Mouse (Mus musculus): ENCODE measurements around the gene Hist1h2br. TPM values are rescaled to one million over a fixed set of nuclear protein-coding genes. Genes with fewer than 3 reads are reported as not detected.
"Not testable (repeated sequence)": the region's sequence is repeated elsewhere in the genome, so short reads cannot be mapped to it uniquely, and the experiment has no call there.

Hist1h2br gene
- polyA plus RNA-seq, 1 experiment from 2014 or later, result 19.3 TPM

DNA sequence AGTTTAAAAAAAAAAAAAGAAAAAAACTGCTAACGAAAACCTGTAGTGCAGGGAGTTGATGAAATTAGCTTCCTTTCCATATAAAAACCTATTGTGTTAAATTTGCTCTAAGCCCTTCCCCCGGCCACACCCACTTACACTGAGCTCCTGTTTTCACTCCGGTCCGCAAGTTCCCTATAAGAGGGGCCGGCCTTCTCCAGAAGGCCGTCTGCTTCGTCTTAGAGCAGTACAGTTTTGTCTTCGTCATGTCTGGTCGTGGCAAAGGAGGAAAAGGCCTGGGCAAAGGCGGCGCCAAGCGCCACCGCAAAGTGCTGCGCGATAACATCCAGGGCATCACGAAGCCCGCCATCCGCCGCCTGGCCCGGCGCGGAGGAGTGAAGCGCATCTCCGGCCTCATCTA lies 22.0 kb upstream of the Hist1h2br start, which contains the start of gene Hist1h4m:
Hist1h4m (plus strand) TSS at position 208 of the 400 bp plus-strand sequence.
- DNase-seq (ENCODE audit: low spot score); H3K27me3 ChIP-seq (ENCODE audit: insufficient read depth, poor library complexity, severe bottlenecking); H3K4me1 ChIP-seq (replicated peaks); H3K9me3 ChIP-seq; H3K36me3 ChIP-seq: not testable (repeated sequence)
- no CpG with 5 or more reads among the region's 24 CpGs for WGBS
- Histone ChIP-seq H3K27ac (peak within 1 kb of the TSS; percentile 69; the same call in 1 of the 2 replicates), H3K4me3 (peak within 1 kb of the TSS; percentile 39)

GRCm38 (mm10) chr13:21812092-21812491 lies 21.5 kb upstream of the Hist1h2br start:
- 0% methylated on average over 14 of the region's 14 CpGs for WGBS
- peak overlapping the region; percentile 69; the same call in 1 of the 2 replicates for H3K27ac ChIP-seq
- H3K4me1 ChIP-seq (replicated peaks); H3K27me3 ChIP-seq (ENCODE audit: insufficient read depth, poor library complexity, severe bottlenecking); H3K9me3 ChIP-seq; DNase-seq (ENCODE audit: low spot score); H3K36me3 ChIP-seq: not testable (repeated sequence)
- H3K4me3 ChIP-seq, result peak overlapping the region; percentile 39

- not testable (repeated sequence) for H3K4me3 ChIP-seq; H3K4me1 ChIP-seq (replicated peaks); H3K36me3 ChIP-seq; H3K9me3 ChIP-seq; H3K27ac ChIP-seq; DNase-seq (ENCODE audit: low spot score); H3K27me3 ChIP-seq (ENCODE audit: insufficient read depth, poor library complexity, severe bottlenecking)
- WGBS, result 71% methylated on average over 8 of the region's 16 CpGs
These were observed 13.3 kb upstream of the Hist1h2br start for GRCm38 (mm10) chr13:21820082-21820890.

- no peaks in the 10 kb centered on the region for H3K9me3 ChIP-seq
- 0 out of 2 replicates have a peak, but pooled peaks cover 3% of the 10 kb centered on the region for H3K4me1 ChIP-seq (replicated peaks)
- H3K27ac ChIP-seq, result no peak overlapping the region
- 86% methylated on average over 3 of the region's 3 CpGs for WGBS
- no peaks in the 10 kb centered on the region for H3K27me3 ChIP-seq (ENCODE audit: insufficient read depth, poor library complexity, severe bottlenecking)
- DNase-seq (ENCODE audit: low spot score), result no peak
- H3K4me3 ChIP-seq, result no peak overlapping the region
- H3K36me3 ChIP-seq, result no peaks in the 10 kb centered on the region
These were observed 5.0 kb upstream of the Hist1h2br start for GRCm38 (mm10) chr13:21828511-21828910.

DNA sequence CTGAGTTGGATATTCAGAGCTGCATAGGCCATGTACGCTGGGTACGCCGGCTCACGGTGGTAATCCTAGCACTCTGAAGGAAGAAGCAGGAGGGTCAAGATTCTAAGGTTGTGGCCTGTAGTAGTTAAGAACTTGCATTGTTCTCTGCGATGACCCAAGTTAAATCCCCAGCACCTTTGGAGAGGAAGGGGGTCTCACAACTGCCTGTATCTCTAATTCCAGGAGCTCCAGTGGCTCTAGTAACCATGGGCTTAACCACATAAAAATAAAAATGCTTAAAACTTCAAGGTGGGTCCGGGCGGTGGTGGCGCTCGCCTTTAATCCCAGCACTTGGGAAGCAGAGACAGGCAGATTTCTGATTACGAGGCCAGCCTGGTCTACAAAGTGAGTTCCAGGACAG lies 3.2 kb upstream of the Hist1h2br start:
- 87% methylated on average over 10 of the region's 10 CpGs for WGBS
- DNase-seq (ENCODE audit: low spot score), result peak; percentile 10
- Histone ChIP-seq H3K27ac (peak overlapping the region; percentile 42; the same call in 1 of the 2 replicates), H3K9me3 (no peaks in the 10 kb centered on the region), H3K27me3 (ENCODE audit: insufficient read depth, poor library complexity, severe bottlenecking) (no peaks in the 10 kb centered on the region), H3K36me3 (no peaks in the 10 kb centered on the region), H3K4me1 (replicated peaks) (0 out of 2 replicates have a peak, but pooled peaks cover 3% of the 10 kb centered on the region), H3K4me3 (0 out of 2 replicates have a peak overlapping the region, but pooled peaks have one; percentile 3)

DNA sequence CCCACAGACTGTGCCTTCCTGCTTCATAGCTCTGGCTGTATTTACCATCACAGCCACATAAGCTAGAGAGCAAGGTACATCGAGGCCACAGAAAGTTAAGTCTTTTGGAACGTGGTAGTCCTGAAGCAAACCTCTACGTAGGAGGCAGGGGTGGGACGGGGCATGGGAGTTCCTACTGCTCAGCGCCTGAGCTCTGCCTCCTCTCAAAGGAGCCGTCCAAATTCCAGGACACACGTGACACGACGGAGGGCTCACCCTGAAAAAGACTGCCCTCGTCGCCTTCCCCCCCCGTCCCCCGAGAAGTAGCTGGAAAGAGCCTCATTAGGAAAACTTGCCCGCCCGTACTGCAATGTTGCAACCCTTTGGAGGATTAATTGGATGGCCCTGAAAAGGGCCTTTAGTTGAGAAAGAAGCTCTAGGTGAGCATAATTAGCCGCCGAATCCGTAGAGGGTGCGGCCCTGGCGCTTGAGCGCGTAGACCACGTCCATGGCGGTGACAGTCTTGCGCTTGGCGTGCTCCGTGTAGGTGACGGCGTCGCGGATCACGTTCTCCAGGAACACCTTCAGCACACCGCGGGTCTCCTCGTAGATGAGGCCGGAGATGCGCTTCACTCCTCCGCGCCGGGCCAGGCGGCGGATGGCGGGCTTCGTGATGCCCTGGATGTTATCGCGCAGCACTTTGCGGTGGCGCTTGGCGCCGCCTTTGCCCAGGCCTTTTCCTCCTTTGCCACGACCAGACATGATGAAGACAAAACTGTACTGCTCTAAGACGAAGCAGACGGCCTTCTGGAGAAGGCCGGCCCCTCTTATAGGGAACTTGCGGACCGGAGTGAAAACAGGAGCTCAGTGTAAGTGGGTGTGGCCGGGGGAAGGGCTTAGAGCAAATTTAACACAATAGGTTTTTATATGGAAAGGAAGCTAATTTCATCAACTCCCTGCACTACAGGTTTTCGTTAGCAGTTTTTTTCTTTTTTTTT lies 1.8 kb upstream of the Hist1h2br start, which contains the start of gene Hist1h4n:
Hist1h4n (minus strand) TSS at position 779 of the 977 bp plus-strand sequence.
- H3K36me3 ChIP-seq; H3K9me3 ChIP-seq; H3K27me3 ChIP-seq (ENCODE audit: insufficient read depth, poor library complexity, severe bottlenecking); DNase-seq (ENCODE audit: low spot score); H3K4me1 ChIP-seq (replicated peaks): not testable (repeated sequence)
- Histone ChIP-seq H3K27ac (peak within 1 kb of the TSS; percentile 62), H3K4me3 (peak within 1 kb of the TSS; percentile 34)
- WGBS, result under 1% methylated on average over 30 of the region's 58 CpGs

GRCm38 (mm10) chr13:21840508-21840907 lies 7.0 kb downstream of the Hist1h2br start:
- H3K27ac ChIP-seq; H3K4me1 ChIP-seq (replicated peaks); H3K4me3 ChIP-seq; H3K27me3 ChIP-seq (ENCODE audit: insufficient read depth, poor library complexity, severe bottlenecking); H3K36me3 ChIP-seq; H3K9me3 ChIP-seq; DNase-seq (ENCODE audit: low spot score): not testable (repeated sequence)
- WGBS, result no CpG with 5 or more reads among the region's 4 CpGs

DNA sequence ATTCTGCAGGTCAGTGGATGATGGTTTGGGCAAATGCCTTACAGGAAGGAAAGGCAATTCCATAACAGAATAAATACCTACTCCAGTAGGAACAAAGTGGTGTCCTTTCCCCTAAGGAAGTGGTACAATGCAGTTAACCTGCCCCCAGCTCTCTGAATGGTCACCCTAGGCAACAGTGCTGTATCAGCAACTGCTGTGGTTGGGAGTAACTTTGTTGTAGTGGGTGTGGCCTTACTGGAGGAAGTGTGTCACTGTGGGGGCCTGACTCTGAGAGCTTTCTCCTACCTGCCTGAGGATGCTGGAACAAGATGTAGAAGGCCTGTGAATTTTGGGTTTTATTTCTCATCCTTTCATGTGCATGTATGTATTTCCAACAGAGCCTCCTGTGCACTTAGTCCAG lies 12.8 kb downstream of the Hist1h2br start:
- not testable (repeated sequence) for DNase-seq (ENCODE audit: low spot score); H3K4me1 ChIP-seq (replicated peaks); H3K36me3 ChIP-seq; H3K9me3 ChIP-seq; H3K27ac ChIP-seq; H3K4me3 ChIP-seq; H3K27me3 ChIP-seq (ENCODE audit: insufficient read depth, poor library complexity, severe bottlenecking)

DNA sequence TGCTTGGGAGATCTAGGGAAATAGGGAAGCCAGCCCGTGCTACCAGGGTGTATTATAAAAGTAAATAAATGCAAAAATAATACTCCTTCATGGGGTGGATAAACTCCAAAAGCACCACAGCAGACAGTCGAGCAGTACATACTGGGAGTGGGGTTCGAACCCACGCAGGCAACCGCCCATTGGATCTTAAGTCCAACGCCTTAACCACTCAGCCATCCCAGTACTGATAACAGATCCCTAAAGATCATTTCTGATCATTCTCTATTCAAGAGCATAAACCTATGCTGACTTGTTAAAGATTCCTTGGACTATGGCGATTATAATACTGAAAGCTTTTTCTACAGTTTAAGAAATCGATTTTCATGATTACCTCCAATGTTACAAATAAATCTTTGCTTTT lies 14.3 kb downstream of the Hist1h2br start:
- no peak overlapping the region for H3K27ac ChIP-seq
- 14% methylated on average over 8 of the region's 8 CpGs for WGBS
- H3K27me3 ChIP-seq (ENCODE audit: insufficient read depth, poor library complexity, severe bottlenecking), result no peaks in the 10 kb centered on the region
- H3K9me3 ChIP-seq, result no peaks in the 10 kb centered on the region
- peak overlapping the region; percentile 21; the same call in 1 of the 2 replicates for H3K4me3 ChIP-seq
- H3K4me1 ChIP-seq (replicated peaks), result no peaks in the 10 kb centered on the region
- H3K36me3 ChIP-seq, result no peaks in the 10 kb centered on the region
- DNase-seq (ENCODE audit: low spot score), result peak; percentile 18

DNA sequence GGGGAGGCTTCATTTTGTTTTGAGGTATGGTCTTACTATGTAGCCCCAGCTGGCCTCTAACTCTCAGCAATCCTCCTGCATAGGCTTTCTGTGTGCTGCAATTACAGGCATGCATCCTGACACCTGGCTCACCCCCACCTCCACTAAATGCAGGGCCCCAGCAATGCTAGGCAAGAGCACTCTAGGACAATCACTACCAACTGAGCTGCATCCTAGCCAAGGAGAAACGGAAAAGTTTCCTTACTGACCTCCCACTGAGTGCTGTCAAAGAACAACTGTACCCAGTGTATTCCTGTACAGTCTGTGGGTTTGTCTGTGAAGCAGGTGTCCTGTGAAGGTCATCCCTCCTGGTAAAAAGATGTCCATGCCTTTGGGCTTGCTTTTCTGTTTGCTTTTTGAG lies 17.2 kb downstream of the Hist1h2br start:
- H3K27ac ChIP-seq; H3K27me3 ChIP-seq (ENCODE audit: insufficient read depth, poor library complexity, severe bottlenecking); H3K9me3 ChIP-seq; H3K4me1 ChIP-seq (replicated peaks); H3K36me3 ChIP-seq; H3K4me3 ChIP-seq; DNase-seq (ENCODE audit: low spot score): not testable (repeated sequence)
- 42% methylated on average over 1 of the region's 1 CpGs for WGBS

DNA sequence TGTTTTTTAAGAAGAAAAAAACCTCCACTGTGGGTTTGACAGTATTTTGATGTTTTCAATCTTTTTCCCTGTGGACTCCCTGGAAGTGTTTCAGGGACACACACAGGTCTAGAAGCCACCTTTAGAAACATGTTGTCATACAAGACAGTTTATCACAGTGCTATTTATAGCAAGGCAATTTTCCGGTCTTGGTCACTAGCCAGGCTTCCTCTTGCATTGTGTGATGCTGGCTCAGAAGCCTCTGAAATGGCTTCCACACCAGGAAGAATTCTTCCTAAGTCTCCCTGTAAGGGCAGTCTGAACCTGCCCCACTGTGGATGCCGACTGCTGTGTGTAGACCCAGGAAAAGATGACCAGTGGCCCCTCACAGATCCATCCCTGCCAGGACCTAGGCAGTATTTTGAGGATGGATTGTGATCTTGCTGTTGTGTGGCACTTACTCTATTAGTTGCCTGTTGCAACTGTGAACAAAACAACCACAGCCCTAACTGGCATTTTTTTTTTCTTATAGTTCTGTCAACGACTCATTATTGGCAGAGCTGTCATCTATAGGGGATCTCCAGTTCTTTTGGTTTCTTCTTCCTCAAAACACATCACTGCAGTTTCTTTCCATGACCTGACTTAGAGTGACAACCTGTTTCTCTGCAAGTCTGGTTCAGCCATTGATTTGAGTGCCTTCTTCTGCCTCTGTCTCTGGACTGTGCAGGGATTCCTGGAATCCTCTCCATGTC lies 18.8 kb downstream of the Hist1h2br start:
- no peaks in the 10 kb centered on the region for H3K36me3 ChIP-seq
- H3K9me3 ChIP-seq, result no peaks in the 10 kb centered on the region
- H3K4me3 ChIP-seq, result no peak overlapping the region
- no peak for DNase-seq (ENCODE audit: low spot score)
- H3K27ac ChIP-seq, result no peak overlapping the region
- WGBS, result 70% methylated on average over 3 of the region's 3 CpGs
- H3K27me3 ChIP-seq (ENCODE audit: insufficient read depth, poor library complexity, severe bottlenecking), result no peaks in the 10 kb centered on the region
- H3K4me1 ChIP-seq (replicated peaks), result no peaks in the 10 kb centered on the region

DNA sequence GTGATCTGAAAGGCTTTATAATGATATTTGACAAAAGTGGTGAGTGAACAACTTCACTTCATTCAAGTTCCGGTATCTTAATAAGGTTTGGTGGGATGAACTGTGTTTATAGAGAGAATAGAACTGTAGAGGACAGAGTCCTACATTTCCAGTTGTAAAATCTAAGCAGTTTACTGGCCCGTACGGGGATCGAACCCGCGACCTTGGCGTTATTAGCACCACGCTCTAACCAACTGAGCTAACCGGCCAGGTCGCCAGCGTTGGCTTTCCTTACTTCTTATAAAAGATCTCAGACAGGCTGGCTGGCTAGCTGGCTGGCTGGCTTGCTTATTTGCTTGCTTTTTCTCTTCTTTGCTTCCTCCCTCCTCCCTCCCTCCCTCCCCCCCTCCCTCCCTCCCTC lies 21.6 kb downstream of the Hist1h2br start:
- 1% methylated on average over 11 of the region's 11 CpGs for WGBS
- no peaks in the 10 kb centered on the region for H3K36me3 ChIP-seq
- H3K4me1 ChIP-seq (replicated peaks), result no peaks in the 10 kb centered on the region
- H3K27ac ChIP-seq, result no peak overlapping the region; the same call in 1 of the 2 replicates
- no peaks in the 10 kb centered on the region for H3K9me3 ChIP-seq
- 0 out of 2 replicates have a peak, but pooled peaks cover 4% of the 10 kb centered on the region for H3K27me3 ChIP-seq (ENCODE audit: insufficient read depth, poor library complexity, severe bottlenecking)
- DNase-seq (ENCODE audit: low spot score), result peak; percentile 90
- H3K4me3 ChIP-seq, result peak overlapping the region; percentile 62

All from hindbrain, embryonic 10.5 days (tissue).